Mouse (Mus musculus) CD4-positive, CD25-positive, alpha-beta regulatory T cell, adult 2 months (primary cell): ENCODE results near the gene Zfp958.
A peak's percentile ranks its signal among the peaks of the same experiment; 100 is the strongest.
"Not testable (repeated sequence)": the region's sequence is repeated elsewhere in the genome, so short reads cannot be mapped to it uniquely, and the experiment has no call there.

Experiments
- DNase-seq: peaks from one replicate; pipeline ENCODE4 v3.0.0-alpha.2; 2012; ENCODE audit warnings: low read depth, low spot score

Gene Zfp958

GRCm38 (mm10) chr8:4612932-4613853, at the start of gene Zfp958:
Zfp958 (plus strand) TSS chr8:4613167.
- peak; percentile 97 for DNase-seq

GRCm38 (mm10) chr8:4581986-4582385, 31.0 kb upstream of the Zfp958 start:
- DNase-seq, result no peak

GRCm38 (mm10) chr8:4582754-4583178, 30.2 kb upstream of the Zfp958 start:
- DNase-seq, result no peak

GRCm38 (mm10) chr8:4584660-4585059, 28.3 kb upstream of the Zfp958 start:
- DNase-seq, result no peak

- no peak for DNase-seq
Observed at GRCm38 (mm10) chr8:4586356-4586755, 26.6 kb upstream of the Zfp958 start.

GRCm38 (mm10) chr8:4588165-4589000, 24.6 kb upstream of the Zfp958 start:
- peak; percentile 63 for DNase-seq

- peak; percentile 14 for DNase-seq
Observed at GRCm38 (mm10) chr8:4608896-4609295, 4.1 kb upstream of the Zfp958 start.

GRCm38 (mm10) chr8:4611626-4612175, 1.3 kb upstream of the Zfp958 start:
- not testable (repeated sequence) for DNase-seq

GRCm38 (mm10) chr8:4627349-4627748, 14.4 kb downstream of the Zfp958 start:
- DNase-seq, result no peak

- DNase-seq, result peak; percentile 11
Observed at GRCm38 (mm10) chr8:4637071-4637470, 24.1 kb downstream of the Zfp958 start.

GRCm38 (mm10) chr8:4642974-4643373, 30.0 kb downstream of the Zfp958 start:
- not testable (repeated sequence) for DNase-seq

GRCm38 (mm10) chr8:4656536-4656935, 43.6 kb downstream of the Zfp958 start:
- DNase-seq, result peak; percentile 63

GRCm38 (mm10) chr8:4675191-4676003, 62.4 kb downstream of the Zfp958 start:
- DNase-seq, result peak; percentile 7

GRCm38 (mm10) chr8:4676586-4676985, 63.6 kb downstream of the Zfp958 start:
- DNase-seq, result peak; percentile 22

- peak; percentile 98 for DNase-seq
Observed at GRCm38 (mm10) chr8:4677265-4678217, 64.6 kb downstream of the Zfp958 start.

GRCm38 (mm10) chr8:4678218-4678907, 65.4 kb downstream of the Zfp958 start:
- peak; percentile 99 for DNase-seq

GRCm38 (mm10) chr8:4678908-4679545, 66.1 kb downstream of the Zfp958 start:
- no peak for DNase-seq

- peak; percentile 23 for DNase-seq
Observed at GRCm38 (mm10) chr8:4679796-4680195, 66.8 kb downstream of the Zfp958 start.
